Mouse (Mus musculus) heart, adult 2 months (tissue): ENCODE measurements around the gene Mfn2. TPM values are rescaled to one million over a fixed set of nuclear protein-coding genes. Genes with fewer than 3 reads are reported as not detected.
A peak's percentile ranks its signal among the peaks of the same experiment; 100 is the strongest.
"Not testable (repeated sequence)": the region's sequence is repeated elsewhere in the genome, so short reads cannot be mapped to it uniquely, and the experiment has no call there.

Source experiments
- DNase-seq, 2 experiments: peaks; one replicate each; pipeline ENCODE4 v3.0.0; 2021
- H3K27ac ChIP-seq: fragments of 200-600 bp; 2 replicates; pipeline ENCODE4 v1.8.1; 2022
- H3K27me3 ChIP-seq: fragments of 200-500 bp; 2 replicates; pipeline ENCODE4 v1.6.1; 2012; ENCODE audit warnings: mild to moderate bottlenecking, low read length, inconsistent platforms, mixed read lengths; ENCODE audit not compliant: control insufficient read depth, insufficient read depth
- H3K36me3 ChIP-seq: fragments of 200-500 bp; 2 replicates; pipeline ENCODE4 v1.6.1; 2012; ENCODE audit warnings: low read length, inconsistent platforms; ENCODE audit not compliant: control insufficient read depth, insufficient read depth
- H3K4me1 ChIP-seq: fragments of 200-500 bp; 2 replicates; pipeline ENCODE4 v1.6.1; 2011; ENCODE audit warnings: low read length; ENCODE audit not compliant: control insufficient read depth, insufficient read depth
- H3K4me3 ChIP-seq: fragments of 200-600 bp; 2 replicates; pipeline ENCODE4 v1.8.1; 2022
- H3K79me2 ChIP-seq: fragments of 200-500 bp; replicated peaks from 2 replicates; pipeline ENCODE4 v1.6.1; 2012; ENCODE audit warnings: mild to moderate bottlenecking, inconsistent platforms, low read length, moderate library complexity, mixed read lengths; ENCODE audit not compliant: control insufficient read depth, insufficient read depth
- H3K9ac ChIP-seq: fragments of 200-500 bp; 2 replicates; pipeline ENCODE4 v1.6.1; 2012; ENCODE audit warnings: low read depth, mild to moderate bottlenecking, control low read depth, inconsistent platforms, low read length, mixed read lengths
- CTCF ChIP-seq: fragments of 200-600 bp; IDR thresholded peaks from 2 replicates; pipeline ENCODE4 v1.8.1; 2022; ENCODE audit warnings: antibody characterized with exemption, mild to moderate bottlenecking, moderate library complexity
- EP300 ChIP-seq: fragments of 200-500 bp; IDR thresholded peaks from 2 replicates; pipeline ENCODE4 v1.6.1; 2011; ENCODE audit warnings: low read depth, low read length, control low read depth; ENCODE audit not compliant: insufficient read depth
- POLR2A ChIP-seq: fragments of 200-500 bp; IDR thresholded peaks from 2 replicates; pipeline ENCODE4 v1.6.1; 2011; ENCODE audit warnings: mild to moderate bottlenecking, low read depth, low read length, control low read depth; ENCODE audit not compliant: insufficient read depth
- WGBS: fragments of 180-500 bp; shearing (Covaris S2); methylation state at CpG from one replicate; pipeline ENCODE4 v1.1.7; 2018; 5-methylcytosine and 5-hydroxymethylcytosine counted together
- intact Hi-C: fragments of 180-260 bp; cut with DNase I; formaldehyde crosslinking; loops from one replicate; pipeline ENCODE4 v1.15.1; 2025
- polyA plus RNA-seq: library from polyadenylated mRNA; depleted of rRNA; stranded (reverse); fragments of >200 nt; gene quantifications from 2 replicates; pipeline ENCODE4 v1.2.3, GENCODE M21; 2012; rRNA removed
- total RNA-seq, 2 experiments: library from RNA; stranded (reverse); gene quantifications; 2 replicates each; pipeline ENCODE4 v1.2.3; 2021

Mfn2 gene
- total and polyA plus RNA-seq, 3 experiments: 395 to 697 (median 626) TPM

- Histone ChIP-seq H3K27ac (peak within 1 kb of the TSS; percentile 92), H3K36me3 (no peaks in the 10 kb centered on the region; the same call in 1 of the 2 replicates), H3K4me1 (peaks cover 4% of the 10 kb centered on the region), H3K9ac (peak within 1 kb of the TSS; percentile 76), H3K79me2 (no peaks in the 10 kb centered on the region; the same call in 1 of the 2 replicates), H3K4me3 (peak within 1 kb of the TSS; percentile 84), H3K27me3 (no peaks in the 10 kb centered on the region)
- DNase-seq: peak; percentile 73 to 74
- intact Hi-C loops: loop anchor here (2.0 to 5.0 kb wide), 2 partner anchors 19 to 36 kb away; no protein-coding TSS in a partner anchor
- WGBS: 2% methylated on average over 23 of the region's 23 CpGs
- TF ChIP-seq POLR2A (peak; percentile 56; the same call in 1 of the 2 replicates), CTCF (no peak)
These were observed 56.6 kb downstream of the Mfn2 start, which contains the start of gene Zfp933 for GRCm38 (mm10) chr4:147847614-147848583. Zfp933 (minus strand) TSS chr4:147848366.

GRCm38 (mm10) chr4:147842871-147843270 lies 61.6 kb downstream of the Mfn2 start:
- 99% methylated on average over 3 of the region's 3 CpGs for WGBS
- Histone ChIP-seq H3K27me3 (no peaks in the 10 kb centered on the region), H3K36me3 (no peaks in the 10 kb centered on the region), H3K4me3 (no peak overlapping the region), H3K9ac (no peak overlapping the region), H3K27ac (no peak overlapping the region), H3K79me2 (no peaks in the 10 kb centered on the region; the same call in 1 of the 2 replicates), H3K4me1 (peaks cover 2% of the 10 kb centered on the region; the same call in 1 of the 2 replicates)
- TF ChIP-seq POLR2A (no peak), EP300 (no peak), CTCF (no peak)
- intact Hi-C loops: no loop called here
- no peak for DNase-seq

GRCm38 (mm10) chr4:147839282-147839681 lies 65.2 kb downstream of the Mfn2 start:
- 97% methylated on average over 13 of the region's 26 CpGs for WGBS
- H3K27ac ChIP-seq, H3K9ac ChIP-seq, H3K36me3 ChIP-seq, H3K79me2 ChIP-seq, H3K4me3 ChIP-seq, H3K4me1 ChIP-seq, H3K27me3 ChIP-seq, intact Hi-C loops: not testable (repeated sequence)
- DNase-seq: peak; percentile 50 to 58

GRCm38 (mm10) chr4:147824389-147824788 lies 80.1 kb downstream of the Mfn2 start:
- intact Hi-C loops: no loop called here
- no peak overlapping the region for H3K9ac ChIP-seq
- no peak overlapping the region for H3K4me3 ChIP-seq
- no peak overlapping the region for H3K27ac ChIP-seq
- no peak for TF ChIP-seq EP300
- TF ChIP-seq CTCF: no peak
- TF ChIP-seq POLR2A: no peak
- no peaks in the 10 kb centered on the region for H3K4me1 ChIP-seq
- no peak for DNase-seq
- 96% methylated on average over 4 of the region's 4 CpGs for WGBS
- no peaks in the 10 kb centered on the region for H3K79me2 ChIP-seq
- no peaks in the 10 kb centered on the region for H3K27me3 ChIP-seq
- H3K36me3 ChIP-seq: peaks cover 2% of the 10 kb centered on the region

Other genes starting within 250 kb of the Mfn2 start
- gene Zfp534, start 202.2 kb downstream of the Mfn2 start, total RNA-seq: not detected
- not detected in 2 replicates for gene Zfp534, start 202.2 kb downstream of the Mfn2 start, polyA plus RNA-seq
- gene Zfp984, start 94.9 kb downstream of the Mfn2 start, total RNA-seq: 1 to 10 TPM; 2.5 to 2.6 TPM
- gene Zfp984, start 94.9 kb downstream of the Mfn2 start, polyA plus RNA-seq: 0.31 and 1.5 TPM in 2 replicates
- 10 to 100 TPM; 10.3 to 11.2 TPM for gene Zfp933, start 56.3 kb downstream of the Mfn2 start, total RNA-seq
- 1.3 and 3.7 TPM in 2 replicates for gene Zfp933, start 56.3 kb downstream of the Mfn2 start, polyA plus RNA-seq
- gene Miip, start 35.9 kb downstream of the Mfn2 start, total RNA-seq: 1 to 10 TPM; 5.4 to 7.4 TPM
- gene Miip, start 35.9 kb downstream of the Mfn2 start, polyA plus RNA-seq: 24.8 and 26.0 TPM in 2 replicates
- gene Fv1, start 35.7 kb downstream of the Mfn2 start, total RNA-seq: 10 to 100 TPM; 21.1 to 22.8 TPM
- 3.3 and 14.3 TPM in 2 replicates for gene Fv1, start 35.7 kb downstream of the Mfn2 start, polyA plus RNA-seq
- 10 to 100 TPM; 62.4 to 65.8 TPM for gene Plod1, start 32.1 kb upstream of the Mfn2 start, total RNA-seq
- gene Plod1, start 32.1 kb upstream of the Mfn2 start, polyA plus RNA-seq: 88.6 and 123 TPM in 2 replicates
- gene 2510039O18Rik, start 36.2 kb upstream of the Mfn2 start, total RNA-seq: 10 to 100 TPM; 38.9 to 41.9 TPM
- 41.2 and 42.3 TPM in 2 replicates for gene 2510039O18Rik, start 36.2 kb upstream of the Mfn2 start, polyA plus RNA-seq
- 100 to 1,000 TPM; 117 to 262 TPM for gene Nppb, start 81.1 kb upstream of the Mfn2 start, total RNA-seq
- 204 and 212 TPM in 2 replicates for gene Nppb, start 81.1 kb upstream of the Mfn2 start, polyA plus RNA-seq
- 1,000 to 10,000 TPM; 1,237 to 1,820 TPM for gene Nppa, start 96.0 kb upstream of the Mfn2 start, total RNA-seq
- gene Nppa, start 96.0 kb upstream of the Mfn2 start, polyA plus RNA-seq: 4,085 and 4,474 TPM in 2 replicates
- gene Clcn6, start 134.1 kb upstream of the Mfn2 start, total RNA-seq: 1 to 10 TPM; 7.5 to 8.1 TPM
- 8.9 and 9.0 TPM in 2 replicates for gene Clcn6, start 134.1 kb upstream of the Mfn2 start, polyA plus RNA-seq
- 10 to 100 TPM in 1 of 2 experiments, 1 to 10 TPM in 1; 8.2 to 11.0 TPM for gene Mthfr, start 134.4 kb upstream of the Mfn2 start, total RNA-seq
- gene Mthfr, start 134.4 kb upstream of the Mfn2 start, polyA plus RNA-seq: 15.7 and 17.3 TPM in 2 replicates
- 10 to 100 TPM; 38.3 to 47.1 TPM for gene Agtrap, start 183.3 kb upstream of the Mfn2 start, total RNA-seq
- gene Agtrap, start 183.3 kb upstream of the Mfn2 start, polyA plus RNA-seq: 26.8 and 40.2 TPM in 2 replicates
- 10 to 100 TPM; 11.0 to 13.8 TPM for gene Mad2l2, start 225.7 kb upstream of the Mfn2 start, total RNA-seq
- 21.9 and 23.6 TPM in 2 replicates for gene Mad2l2, start 225.7 kb upstream of the Mfn2 start, polyA plus RNA-seq
- gene Draxin, start 226.0 kb upstream of the Mfn2 start, total RNA-seq: under 1 TPM in 1 of 2 experiments, not detected in 1; 0.41 TPM
- gene Draxin, start 226.0 kb upstream of the Mfn2 start, polyA plus RNA-seq: 0.29 and 0.32 TPM in 2 replicates
- 10 to 100 TPM; 36.0 to 39.3 TPM for gene Fbxo6, start 247.4 kb upstream of the Mfn2 start, total RNA-seq
- 68.4 and 68.6 TPM in 2 replicates for gene Fbxo6, start 247.4 kb upstream of the Mfn2 start, polyA plus RNA-seq